Mouse (Mus musculus): ENCODE data around the gene Sprr2e.

The Sprr2e gene

DNA sequence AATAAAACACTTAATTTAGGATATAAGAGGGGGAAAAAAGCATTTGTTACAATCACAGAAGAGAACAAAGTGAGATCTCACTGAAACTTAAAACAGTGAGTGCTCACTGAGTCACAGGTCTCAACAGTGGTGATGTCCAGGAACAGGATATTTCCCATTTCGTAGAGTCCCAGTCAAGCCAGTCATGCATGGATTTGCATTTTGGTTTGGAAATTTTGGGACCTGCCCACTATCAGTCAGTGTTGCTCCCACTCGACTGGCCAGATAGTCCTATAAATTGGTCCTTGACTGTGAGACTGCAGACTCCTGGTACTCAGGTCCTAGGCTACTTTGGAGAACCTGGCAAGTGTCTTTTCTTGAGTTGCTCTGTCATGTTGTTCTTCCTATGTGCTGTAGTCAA lies at the start of gene Sprr2e:
Gene Sprr2e (plus strand): TSS at position 301 of the 400 bp plus-strand sequence.
- no peak for DNase-seq

DNA sequence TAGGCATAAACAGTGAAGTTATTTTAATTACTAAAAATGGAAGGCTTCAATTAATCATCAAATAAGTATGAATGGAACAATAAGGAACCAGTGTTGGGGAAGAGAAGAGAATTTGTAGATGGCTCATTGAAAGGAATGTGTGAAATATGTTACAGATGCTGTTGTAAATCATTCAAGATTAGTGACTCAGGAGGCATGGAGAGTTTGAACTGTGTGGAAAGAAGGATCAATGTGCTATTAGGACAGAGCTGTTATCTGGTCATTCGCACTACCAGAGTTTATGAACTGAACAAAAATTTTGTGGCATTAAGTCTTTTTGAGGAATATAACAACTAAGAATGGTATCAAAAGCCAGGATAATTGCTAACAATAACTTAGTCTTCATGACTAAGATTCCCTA lies 44.5 kb upstream of the Sprr2e start:
- no peak for DNase-seq

DNA sequence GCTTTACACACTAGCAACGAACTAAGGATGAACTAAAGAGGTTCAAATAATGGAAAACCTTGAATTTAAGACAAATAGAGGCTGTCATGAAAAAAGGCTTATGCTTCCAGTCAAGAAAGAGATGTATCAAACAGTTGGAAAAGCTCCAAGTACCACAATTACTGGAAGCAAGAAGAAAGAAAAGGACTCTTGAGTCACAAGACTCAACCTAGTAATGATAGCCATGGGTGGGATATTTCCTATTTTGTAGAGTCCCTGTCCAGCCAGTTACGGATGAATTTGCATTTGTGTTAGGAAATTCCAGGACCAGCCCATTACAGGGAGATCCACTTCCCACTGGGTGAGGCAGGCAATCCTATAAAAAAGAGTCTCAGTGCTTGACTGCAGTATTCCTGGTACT lies 35.6 kb upstream of the Sprr2e start, which contains the start of gene Sprr2b:
Gene Sprr2b (plus strand): TSS at position 301 of the 400 bp plus-strand sequence.
- no peak for DNase-seq

DNA sequence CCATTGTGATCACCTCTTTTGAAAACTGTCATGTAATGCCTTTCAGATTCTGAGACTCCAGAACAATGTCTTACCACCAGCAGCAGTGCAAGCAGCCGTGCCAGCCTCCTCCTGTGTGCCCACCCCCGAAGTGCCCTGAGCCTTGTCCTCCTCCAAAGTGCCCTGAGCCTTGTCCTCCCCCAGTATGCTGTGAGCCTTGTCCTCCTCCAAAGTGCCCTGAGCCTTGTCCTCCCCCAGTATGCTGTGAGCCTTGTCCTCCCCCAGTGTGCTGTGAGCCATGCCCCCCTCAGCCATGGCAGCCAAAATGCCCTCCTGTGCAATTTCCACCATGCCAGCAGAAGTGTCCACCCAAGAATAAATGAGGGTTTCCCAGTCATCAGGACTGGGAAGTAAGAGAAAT lies 34.6 kb upstream of the Sprr2e start:
- DNase-seq, result no peak

DNA sequence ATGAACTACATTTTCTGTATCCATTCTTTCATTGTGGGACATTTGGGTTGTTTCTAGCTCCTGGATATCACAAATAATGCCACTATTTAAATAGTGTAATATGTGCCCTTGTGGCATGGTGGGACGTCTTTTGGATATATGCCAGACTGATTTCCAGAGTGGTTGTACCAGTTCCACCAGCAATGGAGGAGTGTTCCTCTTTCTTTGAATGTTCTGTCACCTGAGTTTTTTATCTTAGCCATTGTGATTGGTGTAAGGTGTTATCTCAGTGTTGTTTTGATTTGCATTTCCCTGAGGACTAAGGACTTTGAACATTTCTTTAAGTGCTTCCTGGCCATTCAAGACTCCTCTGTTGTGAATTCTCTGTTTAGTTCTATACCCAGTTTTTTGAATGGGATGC lies 15.7 kb upstream of the Sprr2e start:
- no peak for DNase-seq

DNA sequence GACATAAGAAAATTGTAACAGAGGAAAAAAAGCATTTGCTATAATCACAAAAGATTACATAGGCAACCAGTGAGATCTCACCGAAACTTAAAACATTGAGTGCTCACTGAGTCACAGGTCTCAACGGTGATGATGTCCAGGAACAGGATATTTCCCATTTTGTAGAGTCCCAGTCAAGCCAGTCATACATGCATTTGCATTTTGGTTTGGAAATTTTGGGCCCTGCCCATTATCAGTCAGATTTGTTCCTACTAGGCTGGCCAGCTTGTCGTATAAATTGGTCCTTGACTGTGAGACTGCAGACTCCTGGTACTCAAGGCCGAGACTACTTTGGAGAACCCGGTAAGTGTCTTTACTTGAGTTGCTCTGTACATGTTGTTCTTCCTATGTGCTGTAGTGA lies 13.1 kb upstream of the Sprr2e start, which contains the start of gene Sprr2d:
Gene Sprr2d (plus strand): TSS at position 301 of the 400 bp plus-strand sequence.
- no peak for DNase-seq

DNA sequence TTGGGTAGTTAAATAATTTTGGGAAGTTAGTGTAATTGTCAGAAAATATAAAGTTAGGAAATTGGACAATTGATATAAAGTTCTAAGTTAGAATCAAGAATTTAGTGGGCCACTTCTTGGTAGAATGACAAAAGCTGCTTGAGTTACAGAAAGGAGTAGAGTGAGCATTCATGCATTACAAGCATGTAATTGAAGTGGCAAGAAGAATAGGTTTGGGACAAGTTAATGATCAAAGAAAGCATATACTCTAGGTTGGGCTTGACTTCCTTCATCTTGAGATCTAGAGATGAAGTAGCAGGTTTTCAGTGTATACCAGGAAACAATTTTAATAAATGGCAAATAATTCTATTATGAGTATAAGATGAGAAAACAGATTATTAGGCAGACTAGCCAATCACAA lies 9.7 kb downstream of the Sprr2e start:
- no peak for DNase-seq

DNA sequence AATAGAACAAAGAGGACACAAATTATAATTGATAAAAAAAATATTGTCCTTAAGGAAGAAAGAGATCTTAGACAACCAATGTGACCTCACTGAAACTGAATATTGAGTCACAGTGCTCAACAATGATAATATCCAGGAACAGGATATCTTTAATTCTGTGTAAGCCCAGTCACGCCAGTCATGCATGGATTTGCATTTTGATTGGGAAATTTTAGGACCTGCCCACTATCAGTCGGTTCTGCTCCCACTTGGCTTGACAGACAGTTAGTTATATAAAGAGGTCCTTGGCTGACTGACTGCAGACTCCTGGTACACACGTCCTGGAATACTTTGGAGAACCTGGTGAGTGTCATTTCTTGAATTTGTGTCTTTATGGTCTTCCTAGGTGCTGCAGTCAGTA lies 12.9 kb downstream of the Sprr2e start, which contains the start of gene Sprr2f:
Gene Sprr2f (plus strand): TSS at position 301 of the 400 bp plus-strand sequence.
- no peak for DNase-seq

DNA sequence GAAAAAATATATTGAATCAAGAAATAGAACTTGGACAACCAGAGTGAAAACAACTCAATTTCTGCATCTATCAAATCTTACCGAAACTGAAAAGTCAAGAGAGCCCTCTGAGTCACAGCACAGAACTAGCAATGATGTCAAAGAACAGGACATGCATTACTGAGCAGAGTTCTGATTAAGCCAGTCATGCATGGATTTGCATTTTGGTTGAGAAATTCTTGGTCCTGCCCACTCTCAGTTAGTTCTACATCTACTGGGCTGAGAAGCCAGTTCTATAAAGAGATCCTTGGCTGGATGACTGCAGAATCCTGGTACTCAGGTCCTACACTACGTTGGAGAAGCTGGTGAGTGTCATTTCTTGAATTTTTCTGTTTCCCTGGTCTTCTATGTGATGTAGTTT lies 21.7 kb downstream of the Sprr2e start:
- DNase-seq, result no peak

DNA sequence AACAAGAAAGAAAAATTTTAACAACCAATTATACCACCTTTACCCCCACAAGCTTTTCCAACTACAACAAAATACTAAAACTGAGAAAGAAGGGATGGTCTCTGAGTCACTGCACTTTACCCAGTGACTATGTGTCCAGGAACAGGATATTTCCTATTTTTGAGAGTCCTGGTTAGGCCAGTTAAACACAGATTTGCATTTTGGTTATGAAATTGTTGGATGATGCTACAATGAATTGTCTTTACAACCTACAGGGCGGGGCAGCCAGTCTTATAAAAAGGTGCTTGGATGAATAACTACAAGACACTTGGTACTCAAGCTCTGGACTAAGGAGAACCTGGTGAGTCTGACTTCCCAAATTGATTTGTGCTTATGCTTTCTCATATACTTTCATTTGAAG lies 33.4 kb downstream of the Sprr2e start, which contains the start of gene Sprr2h:
Gene Sprr2h (plus strand): TSS at position 301 of the 400 bp plus-strand sequence.
- no peak for DNase-seq

DNA sequence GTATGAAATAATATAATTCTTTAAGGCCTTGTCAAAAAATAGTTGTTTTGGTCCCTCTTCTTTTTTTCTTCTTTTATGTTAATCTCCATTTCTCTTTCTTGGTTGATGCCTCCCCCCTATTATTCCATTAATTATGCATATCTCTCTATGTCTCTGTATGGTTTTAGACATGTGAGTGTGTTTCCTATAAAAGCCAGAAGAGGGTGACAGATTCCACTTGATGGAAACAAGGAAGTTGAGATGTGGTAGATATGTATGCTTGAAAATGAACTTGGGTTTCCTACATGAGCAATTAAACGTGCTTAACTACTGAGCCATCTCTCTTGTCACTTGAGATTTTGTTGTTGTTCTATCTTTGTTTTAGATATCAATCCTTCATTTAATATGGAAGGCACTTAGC lies 42.4 kb downstream of the Sprr2e start:
- DNase-seq, result no peak

Measured in cerebellum, adult 18-20 months (tissue).